Mouse (Mus musculus): ENCODE measurements around the gene Adarb2. TPM values are rescaled to one million over a fixed set of nuclear protein-coding genes. Genes with fewer than 3 reads are reported as not detected.
A peak's percentile ranks its signal among the peaks of the same experiment; 100 is the strongest.

Gene Adarb2
- total and polyA plus RNA-seq, 3 experiments: 0.42 to 0.57 TPM; not detected in 1

DNA sequence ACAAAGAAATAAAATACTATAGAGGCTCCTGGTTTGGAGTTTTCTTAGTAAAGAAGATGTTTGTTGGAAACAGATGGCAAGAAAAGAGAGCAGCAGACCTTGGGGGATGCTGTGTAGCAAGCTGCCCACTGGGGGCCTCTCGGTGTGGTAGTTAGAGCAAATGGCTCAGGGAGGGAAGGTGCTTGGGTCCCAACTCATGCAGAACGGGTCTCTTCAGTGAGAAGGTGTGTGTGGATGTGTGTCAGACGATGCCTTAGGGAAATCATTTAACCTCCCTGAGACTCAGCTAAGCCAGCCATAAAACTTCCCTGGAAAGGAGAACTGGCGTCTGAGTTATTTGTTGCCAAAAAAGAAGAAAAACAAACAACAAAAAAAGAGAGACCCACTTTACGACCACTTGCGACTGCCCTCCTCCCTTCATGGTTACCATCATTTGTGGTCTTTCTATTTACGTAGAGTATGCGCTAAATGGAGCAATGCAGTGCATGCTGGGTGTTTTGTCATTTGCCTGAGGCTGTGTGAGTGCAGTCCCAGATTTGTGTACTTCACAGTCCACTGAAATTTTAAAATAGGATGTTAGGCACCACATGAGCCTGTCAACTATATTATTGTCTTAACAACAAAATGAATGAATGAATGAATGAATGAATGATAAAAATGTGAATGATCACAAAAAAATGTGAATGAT lies 245.7 kb downstream of the Adarb2 start:
- no peak overlapping the region for H3K4me3 ChIP-seq (ENCODE audit: control insufficient read depth in 1 of 2, insufficient read depth in 1 of 2, low read depth in 2 of 2, low read length in 2 of 2)
- no peak overlapping the region for H3K9ac ChIP-seq (ENCODE audit: control insufficient read depth, low read depth, low read length, poor library complexity, severe bottlenecking)
- H3K4me1 ChIP-seq (ENCODE audit: control insufficient read depth in 1 of 2, insufficient read depth in 2 of 2, low read length in 2 of 2): no peaks in the 10 kb centered on the region
- no peaks in the 10 kb centered on the region for H3K9me3 ChIP-seq (replicated peaks; ENCODE audit: insufficient read depth, low read length)
- no peak overlapping the region for H3K27ac ChIP-seq (ENCODE audit: control insufficient read depth, low read depth, low read length)
- H3K27me3 ChIP-seq (ENCODE audit: control insufficient read depth in 1 of 2, insufficient read depth in 2 of 2, low read length in 2 of 2): peaks cover 0 to 1% of the 10 kb centered on the region in 2 experiments; a peak in 1 of 4 replicates
- H3K79me2 ChIP-seq (ENCODE audit: control insufficient read depth, insufficient read depth, low read length, poor library complexity): no peaks in the 10 kb centered on the region
- no peaks in the 10 kb centered on the region for H3K36me3 ChIP-seq (ENCODE audit: control insufficient read depth in 1 of 2, insufficient read depth in 2 of 2, low read length in 2 of 2)
- TF ChIP-seq TAL1 (IDR thresholded peaks at IDR 0.05; ENCODE audit: low read length): no peak
- no peak for TF ChIP-seq TCF12 (IDR thresholded peaks at IDR 0.05; ENCODE audit: low read depth, low read length)
- no peak for TF ChIP-seq CHD2 (IDR thresholded peaks at IDR 0.05; ENCODE audit: low read length)
- no peak for TF ChIP-seq JUND (IDR thresholded peaks at IDR 0.05; ENCODE audit: low read depth, low read length)
- TF ChIP-seq ZKSCAN1 (IDR thresholded peaks at IDR 0.05; ENCODE audit: low read depth, low read length): no peak
- no peak for TF ChIP-seq RCOR1 (IDR thresholded peaks at IDR 0.05; ENCODE audit: low read depth, low read length)
- DNase-seq (ENCODE audit: low read depth, low spot score): no peak

- no peak for TF ChIP-seq BHLHE40 (IDR thresholded peaks at IDR 0.05; ENCODE audit: borderline replicate concordance, low read depth, low read length)
- no peaks in the 10 kb centered on the region for H3K9me3 ChIP-seq (replicated peaks; ENCODE audit: insufficient read depth, low read length)
- peaks cover 0 to 3% of the 10 kb centered on the region in 2 experiments; a peak in 2 of 4 replicates for H3K4me1 ChIP-seq (ENCODE audit: control insufficient read depth in 1 of 2, insufficient read depth in 2 of 2, low read length in 2 of 2)
- H3K9ac ChIP-seq (ENCODE audit: control insufficient read depth, low read depth, low read length, poor library complexity, severe bottlenecking): no peak overlapping the region
- no peaks in the 10 kb centered on the region for H3K79me2 ChIP-seq (ENCODE audit: control insufficient read depth, insufficient read depth, low read length, poor library complexity)
- H3K36me3 ChIP-seq (ENCODE audit: control insufficient read depth in 1 of 2, insufficient read depth in 2 of 2, low read length in 2 of 2): peaks cover 0 to 3% of the 10 kb centered on the region in 2 experiments; a peak in 2 of 4 replicates
- no peak for DNase-seq (ENCODE audit: low read depth, low spot score)
- peaks cover 0 to 1% of the 10 kb centered on the region in 2 experiments; a peak in 1 of 4 replicates for H3K27me3 ChIP-seq (ENCODE audit: control insufficient read depth in 1 of 2, insufficient read depth in 2 of 2, low read length in 2 of 2)
- H3K27ac ChIP-seq (ENCODE audit: control insufficient read depth, low read depth, low read length): no peak overlapping the region
- H3K4me3 ChIP-seq (ENCODE audit: control insufficient read depth in 1 of 2, insufficient read depth in 1 of 2, low read depth in 2 of 2, low read length in 2 of 2): no peak overlapping the region
Measured at GRCm38 (mm10) chr13:8451581-8451980, 248.9 kb downstream of the Adarb2 start.

DNA sequence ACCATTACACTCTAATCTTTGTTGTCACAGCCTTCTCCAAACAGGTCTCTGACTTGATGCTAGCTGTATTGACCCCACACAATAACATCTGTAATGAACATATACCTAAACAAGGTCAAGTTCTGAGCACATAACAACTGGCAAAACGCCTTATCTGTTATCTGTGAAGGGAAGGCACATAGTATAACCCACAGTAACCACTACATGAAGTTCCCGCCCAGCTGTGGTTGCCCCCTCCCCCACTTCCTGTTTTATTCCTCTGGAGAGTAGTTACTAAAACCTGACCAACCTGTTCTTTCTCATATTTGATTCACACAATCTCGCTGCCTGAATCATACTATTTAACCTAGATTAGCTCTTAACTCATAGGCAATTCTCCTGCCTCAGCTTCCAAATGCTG lies 254.2 kb downstream of the Adarb2 start:
- H3K36me3 ChIP-seq (ENCODE audit: control insufficient read depth in 1 of 2, insufficient read depth in 2 of 2, low read length in 2 of 2): peaks cover 0 to 13% of the 10 kb centered on the region in 2 experiments; a peak in 2 of 4 replicates
- no peak overlapping the region for H3K27ac ChIP-seq (ENCODE audit: control insufficient read depth, low read depth, low read length)
- peak; percentile 89 for DNase-seq (ENCODE audit: low read depth, low spot score)
- no peak overlapping the region for H3K4me3 ChIP-seq (ENCODE audit: control insufficient read depth in 1 of 2, insufficient read depth in 1 of 2, low read depth in 2 of 2, low read length in 2 of 2)
- no peaks in the 10 kb centered on the region for H3K9me3 ChIP-seq (replicated peaks; ENCODE audit: insufficient read depth, low read length)
- H3K9ac ChIP-seq (ENCODE audit: control insufficient read depth, low read depth, low read length, poor library complexity, severe bottlenecking): no peak overlapping the region
- H3K4me1 ChIP-seq (ENCODE audit: control insufficient read depth in 1 of 2, insufficient read depth in 2 of 2, low read length in 2 of 2): peaks cover 0 to 8% of the 10 kb centered on the region in 2 experiments; a peak in 2 of 4 replicates
- TF ChIP-seq MAFK (IDR thresholded peaks at IDR 0.05; ENCODE audit: borderline replicate concordance, low read depth, low read length) (peak; percentile 77; the same call in 1 of the 2 replicates), E2F4 (IDR thresholded peaks at IDR 0.05; ENCODE audit: borderline replicate concordance, low read depth, low read length) (peak; percentile 86), TAL1 (IDR thresholded peaks at IDR 0.05; ENCODE audit: low read length) (peak; percentile 81), GATA1 (IDR thresholded peaks at IDR 0.05; ENCODE audit: low read depth, low read length) (peak; percentile 93), RCOR1 (IDR thresholded peaks at IDR 0.05; ENCODE audit: low read depth, low read length) (peak; percentile 98), BHLHE40 (IDR thresholded peaks at IDR 0.05; ENCODE audit: borderline replicate concordance, low read depth, low read length) (peak; percentile 63; the same call in 1 of the 2 replicates), MYB (IDR thresholded peaks at IDR 0.05; ENCODE audit: low read depth, low read length) (peak; percentile 39; the same call in 1 of the 2 replicates), TCF12 (IDR thresholded peaks at IDR 0.05; ENCODE audit: low read depth, low read length) (peak; percentile 88), ZNF384 (IDR thresholded peaks at IDR 0.05; ENCODE audit: low read depth, low read length) (no peak), SMC3 (IDR thresholded peaks at IDR 0.05; ENCODE audit: low read depth, low read length) (no peak), EP300 (IDR thresholded peaks at IDR 0.05; ENCODE audit: low read depth in 1 of 2, low read length in 2 of 2) (peak; percentile 93 to 96), CHD1 (IDR thresholded peaks at IDR 0.05; ENCODE audit: low read depth, low read length) (no peak), UBTF (IDR thresholded peaks at IDR 0.05; ENCODE audit: borderline replicate concordance, insufficient read depth, low read depth, low read length) (no peak), ETS1 (IDR thresholded peaks at IDR 0.05; ENCODE audit: low read depth, low read length) (peak; percentile 79), CHD2 (IDR thresholded peaks at IDR 0.05; ENCODE audit: low read length) (peak; percentile 50; the same call in 1 of the 2 replicates), SIN3A (IDR thresholded peaks at IDR 0.05; ENCODE audit: low read length) (0 out of 2 replicates have a peak, but pooled peaks have one; percentile 43)
- H3K27me3 ChIP-seq (ENCODE audit: control insufficient read depth in 1 of 2, insufficient read depth in 2 of 2, low read length in 2 of 2): no peaks in the 10 kb centered on the region
- no peaks in the 10 kb centered on the region for H3K79me2 ChIP-seq (ENCODE audit: control insufficient read depth, insufficient read depth, low read length, poor library complexity)
